Mouse (Mus musculus) CH12.LX (cell line): ENCODE data around the gene Psma6. TPM values are rescaled to one million over a fixed set of nuclear protein-coding genes. Genes with fewer than 3 reads are reported as not detected.
A peak's percentile ranks its signal among the peaks of the same experiment; 100 is the strongest.

ENCODE experiments used
- DNase-seq: peaks from one replicate; pipeline ENCODE4 v3.0.0-alpha.2; 2013; ENCODE audit errors: extremely low read depth
- H3K27ac ChIP-seq: 2 replicates; pipeline ENCODE4 v1.5.1; 2012; ENCODE audit warnings: low read depth, mild to moderate bottlenecking, control low read depth, moderate library complexity; ENCODE audit not compliant: insufficient read depth
- H3K27me3 ChIP-seq: replicated peaks from 2 replicates; pipeline ENCODE3; 2012; ENCODE audit warnings: inconsistent platforms
- H3K36me3 ChIP-seq, 2 experiments: replicated peaks in 1 of 2; 2 replicates each; pipeline versions ENCODE3 to v1.6.1; 2012; ENCODE audit warnings: inconsistent platforms in 1 of 2, low read length in 1 of 2, mild to moderate bottlenecking in 1 of 2, mixed read lengths in 1 of 2, moderate library complexity in 1 of 2; ENCODE audit not compliant: control insufficient read depth in 1 of 2, insufficient read depth in 1 of 2
- H3K4me1 ChIP-seq, 2 experiments: 2 replicates each; pipeline ENCODE4 v1.6.1; 2012; ENCODE audit warnings: inconsistent platforms in 1 of 2, moderate library complexity in 1 of 2; ENCODE audit not compliant: insufficient read depth in 2 of 2, control insufficient read depth in 1 of 2
- H3K4me2 ChIP-seq: 2 replicates; pipeline ENCODE4 v1.6.1; 2012; ENCODE audit warnings: low read depth, mild to moderate bottlenecking, control low read depth; ENCODE audit not compliant: poor library complexity, insufficient read depth, severe bottlenecking
- H3K4me3 ChIP-seq, 3 experiments: fragments of 150-350 bp in 1 of 3; sonication (generic) in 1 of 3; replicated peaks in 1 of 3; 2 replicates each; pipeline versions ENCODE3 to v1.5.1; 2011 to 2012; ENCODE audit warnings: low read depth in 2 of 3, low read length in 2 of 3, mild to moderate bottlenecking in 2 of 3, moderate library complexity in 2 of 3, control low read depth in 1 of 3, improper control_type of control experiment in 1 of 3, inconsistent platforms in 1 of 3, mixed read lengths in 1 of 3; ENCODE audit not compliant: poor library complexity in 1 of 3
- H3K79me2 ChIP-seq: replicated peaks from 2 replicates; pipeline ENCODE4 v1.6.1; 2012; ENCODE audit warnings: mild to moderate bottlenecking, moderate library complexity; ENCODE audit not compliant: control insufficient read depth, poor library complexity, insufficient read depth, severe bottlenecking; ENCODE audit errors: extremely low read depth
- H3K9ac ChIP-seq: 2 replicates; pipeline ENCODE4 v1.6.1; 2012; ENCODE audit warnings: low read depth, mild to moderate bottlenecking, control low read depth, moderate library complexity; ENCODE audit not compliant: insufficient read depth
- H3K9me3 ChIP-seq: replicated peaks from 2 replicates; pipeline ENCODE3; 2012; ENCODE audit warnings: low read length, inconsistent platforms, mixed read lengths
- BHLHE40 ChIP-seq: IDR thresholded peaks from 2 replicates; pipeline ENCODE4 v1.6.1; 2011; ENCODE audit warnings: mild to moderate bottlenecking, low read depth, low read length, improper control_type of control experiment
- CHD2 ChIP-seq: IDR thresholded peaks from 2 replicates; pipeline ENCODE4 v1.6.1; 2011; ENCODE audit warnings: low read length, improper control_type of control experiment
- CTCF ChIP-seq, 2 experiments: IDR thresholded peaks in 1 of 2; conservative IDR thresholded peaks in 1 of 2; 2 replicates each; pipeline ENCODE4 v1.5.1; 2011 to 2012; ENCODE audit warnings: low read depth in 2 of 2, low read length in 2 of 2, improper control_type of control experiment in 1 of 2, inconsistent platforms in 1 of 2, mild to moderate bottlenecking in 1 of 2, moderate library complexity in 1 of 2
- E2F4 ChIP-seq: IDR thresholded peaks from 2 replicates; pipeline ENCODE4 v1.6.1; 2011; ENCODE audit warnings: low read depth, low read length, improper control_type of control experiment; ENCODE audit not compliant: insufficient replicate concordance
- ELF1 ChIP-seq: IDR thresholded peaks from 2 replicates; pipeline ENCODE4 v1.6.1; 2014; ENCODE audit warnings: low read depth, mild to moderate bottlenecking, inconsistent platforms, low read length, improper control_type of control experiment
- EP300 ChIP-seq: IDR thresholded peaks from 2 replicates; pipeline ENCODE4 v1.6.1; 2011; ENCODE audit warnings: low read length, improper control_type of control experiment
- ETS1 ChIP-seq: conservative IDR thresholded peaks from 2 replicates; pipeline ENCODE4 v1.6.1; 2012; ENCODE audit warnings: low read depth, mild to moderate bottlenecking, inconsistent platforms, low read length, improper control_type of control experiment, moderate library complexity
- GABPA ChIP-seq: IDR thresholded peaks from 2 replicates; pipeline ENCODE4 v1.6.1; 2012; ENCODE audit warnings: low read depth, low read length, improper control_type of control experiment, inconsistent platforms; ENCODE audit not compliant: insufficient replicate concordance
- HCFC1 ChIP-seq: IDR thresholded peaks from 2 replicates; pipeline ENCODE4 v1.6.1; 2012; ENCODE audit warnings: low read depth, mild to moderate bottlenecking, inconsistent platforms, low read length, improper control_type of control experiment
- IRF4 ChIP-seq: IDR thresholded peaks from 2 replicates; pipeline ENCODE4 v1.6.1; 2014; ENCODE audit warnings: low read depth, mild to moderate bottlenecking, inconsistent platforms, low read length, improper control_type of control experiment
- MAFK ChIP-seq: IDR thresholded peaks from 2 replicates; pipeline ENCODE4 v1.6.1; 2011; ENCODE audit warnings: low read length, improper control_type of control experiment; ENCODE audit not compliant: insufficient replicate concordance
- MAX ChIP-seq: IDR thresholded peaks from 2 replicates; pipeline ENCODE4 v1.6.1; 2011; ENCODE audit warnings: low read length, improper control_type of control experiment
- MAZ ChIP-seq: IDR thresholded peaks from 2 replicates; pipeline ENCODE4 v1.6.1; 2012; ENCODE audit warnings: low read depth, mild to moderate bottlenecking, inconsistent platforms, low read length, improper control_type of control experiment, moderate library complexity
- MEF2A ChIP-seq: IDR thresholded peaks from 2 replicates; pipeline ENCODE4 v1.6.1; 2014; ENCODE audit warnings: low read depth, mild to moderate bottlenecking, inconsistent platforms, low read length, improper control_type of control experiment, borderline replicate concordance
- MXI1 ChIP-seq: IDR thresholded peaks from 2 replicates; pipeline ENCODE4 v1.6.1; 2011; ENCODE audit warnings: mild to moderate bottlenecking, low read depth, low read length, improper control_type of control experiment
- MYC ChIP-seq: IDR thresholded peaks from 2 replicates; pipeline ENCODE4 v1.6.1; 2011; ENCODE audit warnings: low read depth, mild to moderate bottlenecking, improper control_type of control experiment, low read length
- NELFE ChIP-seq: IDR thresholded peaks from 2 replicates; pipeline ENCODE4 v1.6.1; 2011; ENCODE audit warnings: low read depth, low read length, improper control_type of control experiment
- NRF1 ChIP-seq: IDR thresholded peaks from 2 replicates; pipeline ENCODE4 v1.6.1; 2014; ENCODE audit warnings: low read depth, mild to moderate bottlenecking, inconsistent platforms, low read length, improper control_type of control experiment, moderate library complexity
- POLR2A ChIP-seq: IDR thresholded peaks from 2 replicates; pipeline ENCODE4 v1.6.1; 2011; ENCODE audit warnings: low read depth, mild to moderate bottlenecking, improper control_type of control experiment, low read length
- RAD21 ChIP-seq: IDR thresholded peaks from 2 replicates; pipeline ENCODE4 v1.6.1; 2011; ENCODE audit warnings: low read depth, mild to moderate bottlenecking, low read length, improper control_type of control experiment, moderate library complexity
- RCOR1 ChIP-seq: conservative IDR thresholded peaks from 2 replicates; pipeline ENCODE4 v1.6.1; 2012; ENCODE audit warnings: low read depth, mild to moderate bottlenecking, inconsistent platforms, low read length, improper control_type of control experiment
- SIN3A ChIP-seq: IDR thresholded peaks from 2 replicates; pipeline ENCODE4 v1.6.1; 2012; ENCODE audit warnings: low read length, improper control_type of control experiment, inconsistent platforms
- SMC3 ChIP-seq: IDR thresholded peaks from 2 replicates; pipeline ENCODE4 v1.6.1; 2011; ENCODE audit warnings: low read depth, low read length, improper control_type of control experiment
- TBP ChIP-seq: conservative IDR thresholded peaks from 2 replicates; pipeline ENCODE4 v1.6.1; 2011; ENCODE audit warnings: low read depth, low read length, improper control_type of control experiment
- TCF12 ChIP-seq: IDR thresholded peaks from 2 replicates; pipeline ENCODE4 v1.6.1; 2014; ENCODE audit warnings: low read depth, mild to moderate bottlenecking, inconsistent platforms, low read length, improper control_type of control experiment
- UBTF ChIP-seq: IDR thresholded peaks from 2 replicates; pipeline ENCODE4 v1.6.1; 2012; ENCODE audit warnings: low read depth, mild to moderate bottlenecking, inconsistent platforms, low read length, improper control_type of control experiment, moderate library complexity
- USF1 ChIP-seq: IDR thresholded peaks from 2 replicates; pipeline ENCODE4 v1.6.1; 2014; ENCODE audit warnings: low read depth, mild to moderate bottlenecking, inconsistent platforms, low read length, improper control_type of control experiment
- USF2 ChIP-seq: conservative IDR thresholded peaks from 2 replicates; pipeline ENCODE4 v1.6.1; 2011; ENCODE audit warnings: low read depth, low read length, improper control_type of control experiment
- ZC3H11A ChIP-seq: IDR thresholded peaks from 2 replicates; pipeline ENCODE4 v1.6.1; 2012; ENCODE audit warnings: low read depth, mild to moderate bottlenecking, inconsistent platforms, low read length, improper control_type of control experiment
- ZMIZ1 ChIP-seq: IDR thresholded peaks from 2 replicates; pipeline ENCODE4 v1.6.1; 2012; ENCODE audit warnings: low read depth, mild to moderate bottlenecking, inconsistent platforms, low read length, improper control_type of control experiment
- ZNF384 ChIP-seq: IDR thresholded peaks from 2 replicates; pipeline ENCODE4 v1.6.1; 2012; ENCODE audit warnings: low read depth, low read length, improper control_type of control experiment, inconsistent platforms
- dilution Hi-C: fragments of 300-500 bp; cut with MboI; formaldehyde crosslinking; loops from 2 replicates; pipeline ENCODE4 v1.14.3; 2020; ENCODE audit warnings: low sequenced_read_pairs; ENCODE audit not compliant: extremely low pct_unique_long_range_greater_than_20kb, extremely low pct_ligation_motif_present
- in situ Hi-C: fragments of 300-500 bp; cut with MboI; formaldehyde crosslinking; loops from 3 replicates; pipeline ENCODE4 v1.14.3; 2019; ENCODE audit warnings: low sequenced_read_pairs, low pct_ligation_motif_present, low pct_unique_long_range_greater_than_20kb, mixed read lengths
- polyA plus RNA-seq: library from polyadenylated mRNA; unstranded; fragments of >175 nt; gene quantifications from 2 replicates; pipeline ENCODE4 v1.2.1, GENCODE M21; 2012; ENCODE audit warnings: low read depth; ENCODE audit not compliant: insufficient read length
- total RNA-seq, 2 experiments: library from RNA; depleted of rRNA; stranded (reverse); fragments of 300-350 nt in 1 of 2; fragments of >200 nt in 1 of 2; gene quantifications; 2 replicates each; pipeline ENCODE4 v1.2.3; 2012 to 2014

The Psma6 gene
- total and polyA plus RNA-seq, 3 experiments, result 271 to 585 (median 307) TPM

DNA sequence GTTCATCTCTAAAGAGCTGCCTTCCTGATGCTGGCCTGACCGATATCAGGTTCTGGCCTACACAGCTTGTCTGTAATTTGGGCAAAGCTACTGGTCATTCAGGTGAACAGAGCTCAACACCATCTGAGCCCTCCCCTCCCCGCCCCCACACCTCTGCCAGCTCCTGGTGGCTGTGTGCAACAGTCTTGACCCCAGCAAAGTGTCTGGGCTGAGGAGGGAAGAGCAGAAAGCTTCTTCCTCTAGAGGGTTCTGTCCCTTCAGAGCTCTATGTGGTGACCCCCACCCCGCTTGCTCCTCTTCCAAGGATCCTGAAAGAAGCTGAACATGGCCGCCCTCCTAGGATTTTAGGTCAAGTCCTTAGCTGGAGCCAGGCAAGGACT lies 62.3 kb downstream of the Psma6 start:
- H3K4me2 ChIP-seq, result peak overlapping the region; percentile 48; the same call in 1 of the 2 replicates
- no peaks in the 10 kb centered on the region for H3K36me3 ChIP-seq
- no peak for DNase-seq
- no peaks in the 10 kb centered on the region; the same call in 1 of the 2 replicates for H3K79me2 ChIP-seq
- H3K27ac ChIP-seq, result peak overlapping the region; percentile 99
- dilution Hi-C loops (no loop called here), in situ Hi-C loops (no loop called here)
- peak; percentile 24 for TF ChIP-seq CHD2
- TF ChIP-seq RAD21, result no peak
- TF ChIP-seq MYC, result peak; percentile 26; the same call in 1 of the 2 replicates
- TF ChIP-seq, all 38 proteins: peak for 2
- Histone ChIP-seq H3K4me3 (peak overlapping the region in 2 of 3 experiments; percentile 6 to 17), H3K9me3 (no peaks in the 10 kb centered on the region), H3K4me1 (peaks cover 43 to 94% of the 10 kb centered on the region in 2 experiments), H3K9ac (peak overlapping the region; percentile 56), H3K27me3 (no peaks in the 10 kb centered on the region)

DNA sequence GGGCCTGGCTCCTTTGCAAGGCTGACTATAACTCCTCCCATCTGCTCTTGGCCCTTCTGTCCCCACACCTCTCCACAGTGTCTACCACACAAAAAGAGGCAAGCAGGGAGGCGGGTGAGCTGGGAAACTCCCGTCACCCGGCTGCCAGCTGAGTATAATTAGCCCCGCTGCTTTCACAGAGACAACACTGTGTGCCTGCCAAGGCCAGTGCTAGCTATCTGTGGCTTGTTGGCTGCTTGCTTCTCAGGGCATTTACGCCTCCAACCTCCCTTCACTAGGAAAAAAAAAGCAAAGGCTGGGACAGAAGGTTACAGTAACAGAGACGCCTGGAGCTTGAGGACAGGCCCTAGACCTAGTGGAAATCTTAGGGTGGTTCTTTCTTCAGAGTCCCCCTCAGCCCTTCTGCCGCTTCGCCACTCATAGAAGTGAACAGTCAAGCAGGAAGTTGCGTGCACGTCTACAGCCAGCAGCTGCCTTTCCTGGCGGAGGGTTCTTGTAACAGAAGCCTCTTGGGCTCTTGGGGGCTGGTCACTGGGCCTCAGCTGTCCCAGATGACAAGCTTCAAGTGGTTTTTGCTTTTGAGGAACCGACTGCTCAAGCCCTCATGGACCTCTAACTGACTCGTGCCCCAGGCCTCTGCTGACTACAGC lies 62.8 kb downstream of the Psma6 start:
- dilution Hi-C loops (no loop called here), in situ Hi-C loops (no loop called here)
- H3K4me1 ChIP-seq, result peaks cover 39 to 94% of the 10 kb centered on the region in 2 experiments
- H3K9ac ChIP-seq, result peak overlapping the region; percentile 85
- H3K36me3 ChIP-seq, result no peaks in the 10 kb centered on the region
- H3K27me3 ChIP-seq, result no peaks in the 10 kb centered on the region
- H3K4me2 ChIP-seq, result peak overlapping the region; percentile 83
- H3K4me3 ChIP-seq, result peak overlapping the region; percentile 53 to 62 (median 59)
- no peaks in the 10 kb centered on the region; the same call in 1 of the 2 replicates for H3K79me2 ChIP-seq
- peak overlapping the region; percentile 99 for H3K27ac ChIP-seq
- DNase-seq, result peak; percentile 94
- H3K9me3 ChIP-seq, result no peaks in the 10 kb centered on the region
- TF ChIP-seq USF1, result no peak
- peak; percentile 55 for TF ChIP-seq UBTF
- peak; percentile 95 for TF ChIP-seq POLR2A
- no peak for TF ChIP-seq NRF1
- TF ChIP-seq ZNF384, result peak; percentile 58; the same call in 1 of the 2 replicates
- peak; percentile 87 for TF ChIP-seq TBP
- TF ChIP-seq SIN3A, result peak; percentile 94
- peak; percentile 83 for TF ChIP-seq ETS1
- TF ChIP-seq IRF4, result peak; percentile 25
- TF ChIP-seq RAD21, result no peak; the same call in 1 of the 2 replicates
- TF ChIP-seq MEF2A, result peak; percentile 59; the same call in 1 of the 2 replicates
- peak; percentile 20; the same call in 1 of the 2 replicates for TF ChIP-seq EP300
- TF ChIP-seq NELFE, result peak; percentile 89
- peak; percentile 33; the same call in 1 of the 2 replicates for TF ChIP-seq MAFK
- peak; percentile 98 for TF ChIP-seq ZMIZ1
- peak; percentile 74; the same call in 1 of the 2 replicates for TF ChIP-seq MAZ
- peak; percentile 79 for TF ChIP-seq MXI1
- no peak for TF ChIP-seq GABPA
- peak; percentile 35; the same call in 1 of the 2 replicates for TF ChIP-seq MAX
- peak; percentile 8; the same call in 1 of the 2 replicates for TF ChIP-seq SMC3
- TF ChIP-seq USF2, result no peak
- peak; percentile 44 for TF ChIP-seq HCFC1
- TF ChIP-seq CHD2, result no peak; the same call in 1 of the 2 replicates
- no peak for TF ChIP-seq ZC3H11A
- TF ChIP-seq MYC, result no peak; the same call in 1 of the 2 replicates
- TF ChIP-seq E2F4, result no peak
- no peak for TF ChIP-seq RCOR1
- TF ChIP-seq BHLHE40, result peak; percentile 77
- TF ChIP-seq CTCF (conservative IDR thresholded peaks at IDR 0.05 in 1 of 2, IDR thresholded peaks at IDR 0.05 in 1 of 2; ENCODE audit: low read depth in 2 of 2, low read length in 2 of 2), result no peak
- peak; percentile 84 for TF ChIP-seq TCF12
- peak; percentile 85 for TF ChIP-seq ELF1
